Mouse (Mus musculus): ENCODE data around the gene Gm26558.

DNA sequence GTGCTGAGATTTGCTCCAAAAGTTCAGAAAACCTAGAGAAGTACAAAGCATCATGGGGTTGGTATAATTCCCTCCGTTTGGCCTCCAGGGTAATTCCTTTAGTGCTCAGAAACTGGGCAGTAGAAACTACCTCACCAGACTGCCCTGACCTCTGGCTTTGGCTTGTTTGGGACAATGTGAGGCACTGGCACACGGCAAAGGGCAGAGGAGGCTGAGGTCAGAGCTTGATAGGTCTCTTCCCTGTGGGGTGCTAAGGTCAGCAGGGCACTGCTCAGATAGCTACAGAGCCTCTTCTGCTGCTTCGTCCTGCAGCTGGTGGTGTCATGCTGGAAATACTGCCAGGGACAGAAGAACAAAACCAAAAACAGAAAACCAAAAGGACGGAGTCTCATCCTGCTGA, 14.2 kb downstream of the Gm26558 start:
- no peak for TF ChIP-seq CTCF (IDR thresholded peaks at IDR 0.05)
- TF ChIP-seq POLR2A (IDR thresholded peaks at IDR 0.05; ENCODE audit: insufficient read depth, low read depth, low read length), result no peak
